8 mouse cellular contexts compared by ENCODE assay signal in genomic region chr4:75212396-75213175, GRCm38 (mm10).
A peak's percentile ranks its signal among the peaks of the same experiment; 100 is the strongest.
DNase-seq lines count a peak whose midpoint lies in the region; ATAC-seq lines count a peak whose summit lies in the region.
"Had no signal": no experiment of that assay in that cellular context is flagged by ENCODE, and none has a peak within 500 bp of the region (broad histone marks: within the 10 kb centered on the region; RNA-seq: fewer than 3 reads in every experiment).

No protein-coding gene starts in this region.

- peaks cover 6% of the 10 kb centered on the region for H3K4me1 ChIP-seq in forebrain, embryonic 16.5 days (replicated peaks; ENCODE audit: control insufficient read depth, insufficient read depth, low read length)
- 0 out of 2 replicates have a peak, but pooled peaks cover 4% of the 10 kb centered on the region for H3K4me1 ChIP-seq in hindbrain, embryonic 15.5 days (replicated peaks)
- H3K4me1 ChIP-seq: intestine, embryonic 15.5 days had no signal

- no peak overlapping the region for H3K9ac ChIP-seq in forebrain, embryonic 16.5 days (replicated peaks; ENCODE audit: low read depth, low read length)
- H3K9ac ChIP-seq in hindbrain, embryonic 15.5 days, result no peak overlapping the region
- H3K9ac ChIP-seq: intestine, embryonic 15.5 days had no signal

- no peaks in the 10 kb centered on the region for H3K9me3 ChIP-seq in forebrain, embryonic 16.5 days (ENCODE audit: control insufficient read depth, low read length)
- H3K9me3 ChIP-seq in hindbrain, embryonic 15.5 days, result no peaks in the 10 kb centered on the region
- H3K9me3 ChIP-seq: intestine, embryonic 15.5 days had no signal

- DNase-seq in left cerebral cortex, postnatal 14 days (ENCODE audit: low spot score in 2 of 2), result peak; percentile 58 to 68
- DNase-seq in right cerebral cortex, postnatal 10 days (ENCODE audit: low spot score in 2 of 2), result peak; percentile 84 to 90
- DNase-seq in embryo, embryonic 10 days (ENCODE audit: low spot score), result no peak
- DNase-seq in cerebellum, postnatal 14 days, result no peak
- DNase-seq in gastrocnemius, postnatal 36 days, result no peak

- H3K27ac ChIP-seq in forebrain, embryonic 16.5 days (ENCODE audit: low read length), result peak overlapping the region; percentile 34; the same call in 1 of the 2 replicates
- H3K27ac ChIP-seq in hindbrain, embryonic 15.5 days (replicated peaks), result 0 out of 2 replicates have a peak overlapping the region, but pooled peaks have one; percentile 37
- H3K27ac ChIP-seq: intestine, embryonic 15.5 days had no signal

- intact Hi-C loops in left cerebral cortex, postnatal 14 days (cut with DNase I), result no loop called here
- intact Hi-C loops in gastrocnemius, postnatal 36 days (cut with DNase I), result no loop called here

- H3K4me2 ChIP-seq in forebrain, embryonic 16.5 days (ENCODE audit: low read length), result no peak overlapping the region; the same call in 1 of the 2 replicates
- H3K4me2 ChIP-seq in hindbrain, embryonic 15.5 days, result no peak overlapping the region
- H3K4me2 ChIP-seq: intestine, embryonic 15.5 days had no signal

- peak; percentile 100 for ATAC-seq in forebrain, embryonic 16.5 days
- peak; percentile 87 for ATAC-seq in hindbrain, embryonic 15.5 days (ENCODE audit: low FRiP score, low read depth)
- ATAC-seq: intestine, embryonic 15.5 days had no signal

- H3K27me3 ChIP-seq in forebrain, embryonic 16.5 days (replicated peaks; ENCODE audit: control insufficient read depth, insufficient read depth, low read length), result no peaks in the 10 kb centered on the region
- H3K27me3 ChIP-seq in hindbrain, embryonic 15.5 days, result no peaks in the 10 kb centered on the region
- H3K27me3 ChIP-seq: intestine, embryonic 15.5 days had no signal

- H3K4me3 ChIP-seq in forebrain, embryonic 16.5 days (replicated peaks; ENCODE audit: low read length), result no peak overlapping the region
- H3K4me3 ChIP-seq in hindbrain, embryonic 15.5 days, result no peak overlapping the region
- H3K4me3 ChIP-seq: intestine, embryonic 15.5 days had no signal

- no peaks in the 10 kb centered on the region for H3K36me3 ChIP-seq in forebrain, embryonic 16.5 days (ENCODE audit: control insufficient read depth, insufficient read depth)
- H3K36me3 ChIP-seq in hindbrain, embryonic 15.5 days, result no peaks in the 10 kb centered on the region
- H3K36me3 ChIP-seq: intestine, embryonic 15.5 days had no signal

Comparison
In these comparisons a context has a peak if more than half of its experiments do, and no peak if none do; other contexts are left out.
1. DNase-seq: peak in left cerebral cortex, postnatal 14 days (2 of 2) and right cerebral cortex, postnatal 10 days (2 of 2); none in embryo, embryonic 10 days (single experiment), cerebellum, postnatal 14 days (0 of 2) and gastrocnemius, postnatal 36 days (0 of 2).